ENCODE assay signal across 45 mouse cellular contexts in genomic region chr6:135271761-135272160, GRCm38 (mm10). TPM values are rescaled to one million over a fixed set of nuclear protein-coding genes. Genes with fewer than 3 reads are reported as not detected.
"Had no signal": no experiment of that assay in that cellular context is flagged by ENCODE, and none has a peak within 500 bp of the region (broad histone marks: within the 10 kb centered on the region; RNA-seq: fewer than 3 reads in every experiment).

No protein-coding gene starts in this region.

- H3K27ac ChIP-seq: heart, adult 2 months; heart, embryonic 10.5 days; heart, embryonic 15.5 days; hindbrain, embryonic 10.5 days; hindbrain, embryonic 12.5 days; hindbrain, embryonic 13.5 days; hindbrain, embryonic 14.5 days; hindbrain, embryonic 15.5 days; hindbrain, postnatal 0 days; intestine, embryonic 15.5 days; kidney, embryonic 15.5 days; kidney, postnatal 0 days; layer of hippocampus, adult 2 months had no signal

- H3K4me1 ChIP-seq: hindbrain, embryonic 15.5 days; intestine, embryonic 15.5 days had no signal

- H3K9me3 ChIP-seq: heart, embryonic 10.5 days; heart, embryonic 12.5 days; heart, embryonic 13.5 days; heart, embryonic 15.5 days; hindbrain, embryonic 10.5 days; hindbrain, embryonic 12.5 days; hindbrain, embryonic 13.5 days; hindbrain, embryonic 15.5 days; intestine, embryonic 15.5 days; kidney, embryonic 15.5 days had no signal

- DNase-seq: heart, adult 2 months; heart, postnatal 10 days; heart, postnatal 14 days; heart, postnatal 36 days; heart, postnatal 4 days; kidney, adult 11 months; kidney, adult 18-20 months; kidney, adult 2 months; kidney, adult 8-10 months; kidney, adult 9 months; kidney, postnatal 10 days; kidney, postnatal 14 days; kidney, postnatal 25 days; kidney, postnatal 36 days; kidney, postnatal 4 days; layer of hippocampus, adult 9-11 months; layer of hippocampus, postnatal 36 days had no signal

- H3K36me3 ChIP-seq: heart, embryonic 10.5 days; heart, embryonic 12.5 days; heart, embryonic 13.5 days; heart, embryonic 15.5 days; hindbrain, embryonic 10.5 days; hindbrain, embryonic 12.5 days; hindbrain, embryonic 13.5 days; hindbrain, embryonic 15.5 days; intestine, embryonic 15.5 days; kidney, embryonic 15.5 days had no signal

- H3K27me3 ChIP-seq: heart, embryonic 12.5 days; heart, embryonic 13.5 days; heart, embryonic 15.5 days; hindbrain, embryonic 12.5 days; hindbrain, embryonic 13.5 days; hindbrain, embryonic 15.5 days; intestine, embryonic 15.5 days; kidney, embryonic 15.5 days had no signal

- H3K4me2 ChIP-seq: heart, embryonic 11.5 days; heart, embryonic 12.5 days; heart, embryonic 15.5 days; hindbrain, embryonic 12.5 days; hindbrain, embryonic 13.5 days; hindbrain, embryonic 14.5 days; hindbrain, embryonic 15.5 days; intestine, embryonic 15.5 days; kidney, embryonic 15.5 days had no signal

- ATAC-seq: hindbrain, embryonic 16.5 days; hindbrain, postnatal 0 days; inflammation-experienced regulatory T-cells, adult 6 months; intestine, embryonic 15.5 days; intestine, embryonic 16.5 days; intestine, postnatal 0 days had no signal

- H3K9ac ChIP-seq: heart, embryonic 12.5 days; heart, embryonic 13.5 days; heart, embryonic 15.5 days; hindbrain, embryonic 13.5 days; hindbrain, embryonic 14.5 days; hindbrain, embryonic 15.5 days; intestine, embryonic 15.5 days; kidney, embryonic 15.5 days had no signal

- H3K4me3 ChIP-seq: heart, adult 2 months; heart, embryonic 10.5 days; heart, embryonic 12.5 days; heart, embryonic 13.5 days; heart, embryonic 15.5 days; hindbrain, embryonic 10.5 days; hindbrain, embryonic 12.5 days; hindbrain, embryonic 13.5 days; hindbrain, embryonic 15.5 days; intestine, embryonic 15.5 days; kidney, embryonic 15.5 days; layer of hippocampus, adult 2 months had no signal

RNA-seq across cellular contexts. Expression of gene Gsg1, which starts 17.6 kb away (rescaled TPM):
- total RNA-seq: layer of hippocampus, adult 18-20 months; layer of hippocampus, postnatal 10 days; layer of hippocampus, postnatal 25 days had no signal
- polyA plus RNA-seq: hindbrain, embryonic 15.5 days; inflammation-experienced regulatory T-cells, adult 6 months had no signal

RNA-seq across cellular contexts. Expression of gene Pbp2, which starts 38.4 kb away (rescaled TPM):
- total RNA-seq: heart, adult 2 months; heart, adult 8-10 months; heart, postnatal 10 days; heart, postnatal 14 days; heart, postnatal 36 days; heart, postnatal 4 days; hematopoietic stem cell, adult 5-6 weeks; layer of hippocampus, adult 18-20 months; layer of hippocampus, postnatal 25 days; layer of hippocampus, postnatal 36 days had no signal
- polyA plus RNA-seq: heart, adult 2 months; heart, embryonic 11.5 days; heart, embryonic 12.5 days; heart, embryonic 13.5 days; heart, embryonic 14.5 days; heart, embryonic 16.5 days; heart, postnatal 0 days; hindbrain, embryonic 10.5 days; hindbrain, embryonic 16.5 days; hindbrain, postnatal 0 days; inflammation-experienced regulatory T-cells, adult 6 months; intestine, postnatal 0 days; kidney, adult 2 months; large intestine, adult 2 months had no signal
